Comparison of ENCODE assay signal across 8 mouse cellular contexts in genomic region chr13:109822413-109823298, GRCm38 (mm10).
A peak's percentile ranks its signal among the peaks of the same experiment; 100 is the strongest.
DNase-seq lines count a peak whose midpoint lies in the region; ATAC-seq and TF ChIP-seq lines count a peak whose summit lies in the region.

No protein-coding gene starts in this region.

- under 1% methylated on average over 15 of the region's 15 CpGs for WGBS in heart, embryonic 11.5 days (ENCODE audit: insufficient replicate concordance)
- under 1% methylated on average over 15 of the region's 15 CpGs for WGBS in kidney, embryonic 15.5 days
- WGBS in limb, embryonic 15.5 days: 0% methylated on average over 15 of the region's 15 CpGs
- 1% methylated on average over 15 of the region's 15 CpGs for WGBS in midbrain, postnatal 0 days

- no peaks in the 10 kb centered on the region for H3K9me3 ChIP-seq in heart, embryonic 11.5 days (replicated peaks; ENCODE audit: control insufficient read depth, low read length)
- H3K9me3 ChIP-seq in kidney, embryonic 15.5 days (replicated peaks): no peaks in the 10 kb centered on the region
- no peaks in the 10 kb centered on the region for H3K9me3 ChIP-seq in limb, embryonic 15.5 days
- H3K9me3 ChIP-seq in midbrain, postnatal 0 days (ENCODE audit: low read length): no peaks in the 10 kb centered on the region

- no peak for TF ChIP-seq CTCF in C2C12 (IDR thresholded peaks at IDR 0.05; ENCODE audit: control insufficient read depth, insufficient read depth, insufficient read length)
- TF ChIP-seq CTCF in brain, embryonic 14.5 days (IDR thresholded peaks at IDR 0.05; ENCODE audit: borderline replicate concordance, extremely low read depth, insufficient read depth, insufficient read length): no peak
- no peak for TF ChIP-seq CTCF in midbrain, postnatal 0 days (IDR thresholded peaks at IDR 0.05)

- H3K27me3 ChIP-seq in C2C12 (ENCODE audit: control insufficient read depth, insufficient read depth, insufficient read length): no peaks in the 10 kb centered on the region
- H3K27me3 ChIP-seq in heart, embryonic 11.5 days (ENCODE audit: control insufficient read depth, insufficient read depth, low read length): no peaks in the 10 kb centered on the region
- no peaks in the 10 kb centered on the region for H3K27me3 ChIP-seq in kidney, embryonic 15.5 days
- H3K27me3 ChIP-seq in limb, embryonic 15.5 days: no peaks in the 10 kb centered on the region
- no peaks in the 10 kb centered on the region for H3K27me3 ChIP-seq in midbrain, postnatal 0 days (ENCODE audit: insufficient read depth, low read length)

- H3K4me2 ChIP-seq in heart, embryonic 11.5 days: peak overlapping the region; percentile 63
- peak overlapping the region; percentile 60 for H3K4me2 ChIP-seq in kidney, embryonic 15.5 days
- H3K4me2 ChIP-seq in limb, embryonic 15.5 days: peak overlapping the region; percentile 57
- H3K4me2 ChIP-seq in midbrain, postnatal 0 days (ENCODE audit: low read depth, low read length, poor library complexity, severe bottlenecking): peak overlapping the region; percentile 56

- peak overlapping the region; percentile 31 for H3ac ChIP-seq in C2C12 (ENCODE audit: control insufficient read depth, insufficient read length, low read depth)

- peaks cover 4% of the 10 kb centered on the region for H3K79me3 ChIP-seq in C2C12 (ENCODE audit: low read depth)

- H3K4me3 ChIP-seq in C2C12 (ENCODE audit: insufficient read depth, poor library complexity, severe bottlenecking): no peak overlapping the region
- peak overlapping the region; percentile 13 for H3K4me3 ChIP-seq in heart, embryonic 11.5 days (ENCODE audit: low read depth, low read length)
- H3K4me3 ChIP-seq in kidney, embryonic 15.5 days (replicated peaks): peak overlapping the region; percentile 44
- peak overlapping the region; percentile 45 for H3K4me3 ChIP-seq in limb, embryonic 15.5 days
- H3K4me3 ChIP-seq in midbrain, postnatal 0 days (ENCODE audit: low read depth, low read length): peak overlapping the region; percentile 32

- ATAC-seq in erythroblast, adult 5-6 weeks (replicated peaks; ENCODE audit: low FRiP score, poor library complexity, severe bottlenecking): peak; percentile 93
- ATAC-seq in heart, embryonic 11.5 days (replicated peaks; ENCODE audit: insufficient number of reproducible peaks, low FRiP score, low TSS enrichment): peak; percentile 94
- peak; percentile 95 for ATAC-seq in kidney, embryonic 15.5 days (replicated peaks; ENCODE audit: low FRiP score)
- peak; percentile 84 for ATAC-seq in limb, embryonic 15.5 days (ENCODE audit: insufficient number of reproducible peaks, low FRiP score, low TSS enrichment, low read depth)
- ATAC-seq in midbrain, postnatal 0 days (ENCODE audit: low FRiP score): peak; percentile 95

- H3K4me1 ChIP-seq in heart, embryonic 11.5 days (ENCODE audit: control insufficient read depth, insufficient read depth, low read length): peaks cover 39% of the 10 kb centered on the region
- H3K4me1 ChIP-seq in kidney, embryonic 15.5 days: peaks cover 52% of the 10 kb centered on the region
- H3K4me1 ChIP-seq in limb, embryonic 15.5 days: peaks cover 18% of the 10 kb centered on the region
- peaks cover 8% of the 10 kb centered on the region; the same call in 1 of the 2 replicates for H3K4me1 ChIP-seq in midbrain, postnatal 0 days (ENCODE audit: insufficient read depth, low read length)

- peak overlapping the region; percentile 90 for H3K27ac ChIP-seq in heart, embryonic 11.5 days (ENCODE audit: low read depth, low read length)
- H3K27ac ChIP-seq in kidney, embryonic 15.5 days: peak overlapping the region; percentile 95
- H3K27ac ChIP-seq in limb, embryonic 15.5 days: peak overlapping the region; percentile 89
- H3K27ac ChIP-seq in midbrain, postnatal 0 days (ENCODE audit: low read depth, low read length): peak overlapping the region; percentile 86

- TF ChIP-seq POLR2A in brain, embryonic 14.5 days (IDR thresholded peaks at IDR 0.05; ENCODE audit: borderline replicate concordance, extremely low read depth, insufficient read depth, insufficient read length, poor library complexity, severe bottlenecking): 0 out of 2 replicates have a peak, but pooled peaks have one; percentile 29

- H3K36me3 ChIP-seq in C2C12 (ENCODE audit: control insufficient read depth, insufficient read depth): no peaks in the 10 kb centered on the region
- H3K36me3 ChIP-seq in heart, embryonic 11.5 days (ENCODE audit: control insufficient read depth, insufficient read depth, low read length): no peaks in the 10 kb centered on the region
- H3K36me3 ChIP-seq in kidney, embryonic 15.5 days: no peaks in the 10 kb centered on the region
- H3K36me3 ChIP-seq in limb, embryonic 15.5 days: no peaks in the 10 kb centered on the region
- no peaks in the 10 kb centered on the region for H3K36me3 ChIP-seq in midbrain, postnatal 0 days (ENCODE audit: insufficient read depth, low read length)

- peak overlapping the region; percentile 59 for H3K9ac ChIP-seq in heart, embryonic 11.5 days (ENCODE audit: low read depth, low read length)
- 0 out of 2 replicates have a peak overlapping the region, but pooled peaks have one; percentile 21 for H3K9ac ChIP-seq in kidney, embryonic 15.5 days
- H3K9ac ChIP-seq in limb, embryonic 15.5 days: no peak overlapping the region
- peak overlapping the region; percentile 52 for H3K9ac ChIP-seq in midbrain, postnatal 0 days (replicated peaks; ENCODE audit: low read length, poor library complexity, severe bottlenecking)

- DNase-seq in brain, embryonic 14.5 days (ENCODE audit: low read depth): peak; percentile 99
- peak; percentile 98 for DNase-seq in midbrain, postnatal 0 days (ENCODE audit: low spot score)
- peak; percentile 82 to 93 for DNase-seq in spleen, postnatal 10 days (ENCODE audit: low spot score in 2 of 2)

- peaks cover 24% of the 10 kb centered on the region for H3K79me2 ChIP-seq in C2C12 (ENCODE audit: control insufficient read depth, insufficient read depth)

TF ChIP-seq in C2C12, 6 proteins besides CTCF, POLR2A, EP300 and RAD21:
- TF ChIP-seq USF1 (IDR thresholded peaks at IDR 0.05; ENCODE audit: low read depth) (no peak), MAX (IDR thresholded peaks at IDR 0.05) (peak; percentile 33), MYOG (IDR thresholded peaks at IDR 0.05; ENCODE audit: control insufficient read depth, extremely low read depth, insufficient read length) (no peak), FOSL1 (IDR thresholded peaks at IDR 0.05; ENCODE audit: insufficient read depth, low read length, poor library complexity, severe bottlenecking) (no peak), CEBPB (IDR thresholded peaks at IDR 0.05; ENCODE audit: low read depth) (peak; percentile 10)
